Mouse (Mus musculus) urinary bladder, adult 18-20 months (tissue): ENCODE data around the gene Lrrc7.
A peak's percentile ranks its signal among the peaks of the same experiment; 100 is the strongest.

ENCODE experiments used
- DNase-seq, 2 experiments: peaks; one replicate each; pipeline ENCODE4 v3.0.0; 2022; ENCODE audit warnings: low spot score in 2 of 2, mixed read lengths in 2 of 2

Gene Lrrc7

DNA sequence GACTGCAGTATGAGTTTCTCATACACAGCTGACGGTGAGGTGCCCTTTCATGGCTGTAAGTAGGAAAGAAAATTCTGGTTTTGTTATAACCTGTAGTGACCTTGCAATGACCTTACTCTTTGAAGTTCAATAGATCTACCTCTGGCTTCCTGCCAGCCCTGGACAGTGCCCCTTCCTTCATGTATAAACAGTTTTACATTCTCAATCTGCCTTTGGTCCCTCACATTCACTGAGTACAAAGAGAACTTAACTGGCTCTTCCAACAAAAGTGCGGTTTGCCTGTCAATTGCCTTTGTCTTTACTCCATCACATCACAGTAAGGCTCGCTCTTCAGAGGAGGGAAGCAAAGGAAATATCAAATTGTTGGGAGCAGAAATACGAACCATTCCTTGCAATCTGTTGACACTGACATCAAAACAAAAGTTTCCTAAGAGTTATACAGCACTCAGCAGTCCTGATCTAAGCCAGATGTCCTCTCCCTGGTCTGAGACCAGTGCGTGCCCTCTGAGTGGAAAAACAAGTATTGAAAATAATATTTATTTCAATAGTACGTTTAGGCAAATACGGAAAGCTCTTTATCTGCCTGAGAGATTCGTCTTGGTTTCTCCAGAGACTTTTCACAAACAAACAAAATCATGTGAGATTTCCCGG is 493.3 kb downstream of the Lrrc7 start:
- no peak for DNase-seq

DNA sequence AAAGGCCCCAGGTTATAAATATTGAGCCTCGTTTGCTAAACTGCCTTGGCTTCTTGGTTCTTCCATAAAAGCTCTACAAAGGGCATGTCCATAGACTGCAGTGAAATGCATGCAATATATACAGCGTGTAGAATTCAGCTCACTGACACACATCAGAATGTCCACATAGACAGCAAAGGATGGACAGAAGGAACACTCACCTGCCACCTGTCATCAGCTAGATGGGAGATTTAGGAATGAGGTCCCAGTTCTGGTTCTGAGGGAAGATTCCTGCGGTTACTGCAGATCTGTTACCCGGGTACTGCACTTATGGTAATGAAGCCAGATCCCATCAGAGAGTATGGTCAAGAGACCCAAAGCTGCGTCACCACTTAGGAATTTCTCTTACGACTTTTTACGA is 494.1 kb downstream of the Lrrc7 start:
- no peak for DNase-seq

DNA sequence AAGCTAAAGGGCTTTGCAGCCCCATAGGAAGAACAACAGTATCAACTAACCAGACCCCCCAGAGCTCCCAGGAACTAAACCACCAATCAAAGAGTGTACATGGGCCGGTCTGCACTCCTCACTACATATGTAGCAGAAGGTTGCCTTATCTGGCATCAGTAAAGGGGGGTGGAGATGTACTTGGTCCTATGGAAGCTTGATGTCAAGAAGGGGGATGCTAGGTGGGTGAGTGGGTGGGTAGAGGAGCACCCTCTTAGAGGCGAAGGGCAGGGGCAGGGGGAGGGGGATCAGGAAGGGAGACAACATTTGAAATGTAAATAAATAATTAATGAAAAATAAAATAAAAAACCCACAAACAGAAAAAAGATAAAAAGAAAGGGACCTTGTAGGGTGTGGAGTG is 496.8 kb downstream of the Lrrc7 start:
- DNase-seq, result no peak

DNA sequence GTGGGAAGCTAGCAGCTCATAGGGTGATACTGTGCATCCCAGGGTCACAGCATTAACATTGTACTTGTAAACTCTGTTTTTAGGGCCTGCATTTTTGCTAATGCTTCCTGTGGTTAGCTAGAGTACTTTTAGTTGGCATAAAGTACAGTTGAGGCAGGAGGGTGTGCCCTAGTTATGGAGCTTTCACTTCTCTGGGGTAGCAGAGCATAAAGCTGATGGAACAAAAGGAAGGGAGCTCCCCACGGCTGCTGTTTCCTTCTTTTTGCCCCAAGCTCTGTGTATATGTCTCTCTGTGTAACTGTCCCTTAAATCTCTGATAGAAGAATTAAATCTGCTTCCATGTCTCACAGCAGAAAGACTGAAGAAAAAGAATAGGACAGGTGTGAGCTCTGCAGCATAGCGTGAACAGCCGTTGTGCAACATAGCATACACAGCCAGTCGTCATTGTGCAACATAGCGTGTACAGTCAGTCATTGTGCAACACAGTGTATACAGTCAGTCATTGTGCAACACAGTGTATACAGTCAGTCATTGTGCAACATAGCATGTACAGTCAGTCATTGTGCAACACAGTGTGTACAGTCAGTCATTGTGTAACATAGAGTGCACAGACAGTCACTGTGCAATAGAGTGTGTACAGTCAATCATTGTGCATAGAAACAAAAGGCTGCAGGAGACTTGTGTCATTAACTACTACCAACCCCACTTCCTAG is 500.1 kb downstream of the Lrrc7 start:
- DNase-seq, result no peak

DNA sequence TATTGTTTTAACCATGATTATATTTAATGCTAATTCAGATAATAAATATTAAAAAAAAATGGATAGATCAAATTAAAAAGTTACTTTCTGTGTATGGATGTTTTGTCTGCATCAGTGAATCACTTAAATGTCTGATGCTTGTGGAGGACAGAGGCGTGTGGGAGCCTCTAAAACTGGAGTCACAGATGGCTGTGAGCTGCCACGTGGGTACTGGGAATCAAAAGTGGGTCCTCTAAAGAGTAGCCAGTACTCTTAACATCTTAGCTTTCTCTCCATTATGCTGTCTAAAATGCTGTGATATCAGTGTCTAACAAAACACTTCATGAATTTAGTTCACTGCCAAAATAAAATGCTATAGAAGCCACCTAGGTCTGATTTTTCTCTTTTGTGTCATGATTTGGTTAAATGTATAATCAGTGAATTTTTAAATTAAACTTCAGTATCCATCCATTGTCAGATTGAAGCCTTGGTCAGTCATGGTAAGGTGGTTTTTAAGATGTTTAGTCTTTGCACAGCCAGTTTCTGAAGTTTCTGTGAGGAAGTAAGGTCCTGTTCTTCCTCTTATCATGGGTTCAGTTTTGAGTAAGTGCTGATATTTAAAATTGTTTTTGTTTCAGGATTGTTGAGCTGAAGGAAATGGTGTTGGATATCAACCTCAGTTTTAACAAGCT is 501.3 kb downstream of the Lrrc7 start:
- DNase-seq, result no peak

DNA sequence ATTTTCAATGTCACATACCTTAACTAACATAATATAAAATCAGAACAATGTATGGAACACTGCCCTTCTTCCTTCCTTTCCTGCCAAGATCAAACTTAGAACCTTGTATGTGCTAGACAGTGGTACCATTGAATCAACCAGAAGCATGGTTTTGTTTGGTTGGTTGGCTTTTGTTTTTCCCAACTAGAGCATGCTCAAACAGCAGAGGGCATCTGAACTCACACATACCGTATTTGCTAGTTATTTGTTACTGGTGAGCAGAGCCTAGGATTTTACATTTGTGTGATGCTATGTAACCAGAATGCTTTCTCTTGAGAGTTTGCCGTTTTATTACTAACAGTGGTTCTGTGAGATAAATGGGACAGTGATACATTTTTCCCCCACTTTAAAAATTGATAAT is 512.5 kb downstream of the Lrrc7 start:
- no peak for DNase-seq

DNA sequence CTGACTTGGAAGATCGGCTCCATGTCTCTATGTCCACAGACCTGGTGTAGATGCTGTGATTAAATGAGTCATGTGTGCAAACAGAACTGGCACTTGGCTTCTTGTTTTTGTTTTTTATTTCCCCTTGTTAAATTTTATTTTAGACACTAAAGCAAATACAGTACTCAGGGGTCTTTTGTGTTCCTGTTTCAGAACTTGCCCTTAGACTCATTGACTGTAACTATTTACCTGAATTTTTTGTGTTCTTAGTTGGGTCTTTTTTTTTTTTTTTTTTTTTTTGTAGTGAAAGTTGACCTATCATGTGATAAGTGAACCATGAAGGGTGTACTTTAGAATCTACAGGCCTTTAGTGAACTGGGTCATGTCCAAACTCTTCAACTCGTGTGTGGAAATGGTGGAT is 521.3 kb downstream of the Lrrc7 start:
- no peak for DNase-seq

DNA sequence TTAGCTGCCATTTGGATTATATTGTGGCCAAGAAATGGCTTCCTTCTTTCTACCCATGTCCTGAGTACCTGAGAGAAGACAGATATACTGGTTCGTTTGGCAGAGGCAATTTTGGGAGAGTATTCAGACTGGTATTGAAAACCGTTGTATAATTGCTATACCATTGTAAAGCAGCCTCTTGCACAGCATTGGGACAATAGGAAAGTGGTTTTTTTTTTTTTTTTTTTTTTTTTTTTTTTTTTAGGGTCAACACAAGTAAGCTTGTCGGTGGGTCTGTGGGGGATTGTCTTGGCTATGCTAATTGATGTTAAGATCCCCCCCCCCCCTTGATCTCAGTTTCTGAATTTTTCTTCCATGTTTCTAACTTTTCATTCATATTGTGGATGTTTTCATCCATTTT is 523.9 kb downstream of the Lrrc7 start:
- DNase-seq, result no peak

DNA sequence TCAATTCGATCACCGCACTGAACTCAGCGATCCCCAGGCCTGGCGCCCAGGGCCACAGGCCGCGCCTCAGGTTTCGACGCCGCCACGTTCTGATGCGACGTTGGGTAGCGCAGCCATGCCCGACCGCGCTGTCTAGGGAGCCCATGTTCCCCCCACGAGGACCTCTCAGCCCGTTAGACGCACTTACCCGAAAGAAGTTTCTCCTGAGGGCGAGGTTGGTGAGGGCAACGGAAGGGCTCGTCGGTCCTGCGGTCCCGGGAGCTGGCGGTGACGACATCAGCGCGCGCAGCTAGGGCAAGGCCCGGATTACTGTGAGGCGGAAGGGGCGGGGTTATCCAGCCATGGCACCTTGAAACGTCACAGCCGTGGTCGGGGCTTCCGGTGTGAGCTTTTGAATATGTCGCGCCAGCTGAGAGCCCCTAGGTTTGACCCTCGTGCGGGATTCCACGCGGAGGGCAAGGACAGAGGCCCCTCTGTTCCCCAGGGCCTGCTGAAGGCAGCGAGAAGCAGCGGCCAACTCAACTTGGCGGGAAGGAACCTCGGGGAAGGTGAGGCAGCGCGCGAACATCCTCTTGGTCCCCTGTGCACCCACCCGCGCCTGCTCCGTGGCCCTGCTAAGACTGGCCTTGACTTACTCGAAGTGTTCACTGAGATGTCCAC is 525.6 kb downstream of the Lrrc7 start, which contains the start of the genes Srsf11 and Lrrc40:
Srsf11 (minus strand) TSS at position 311 of the 660 bp plus-strand sequence.
Lrrc40 (plus strand) TSS at position 334 of the 660 bp plus-strand sequence.
- DNase-seq, result peak; percentile 89 to 90

DNA sequence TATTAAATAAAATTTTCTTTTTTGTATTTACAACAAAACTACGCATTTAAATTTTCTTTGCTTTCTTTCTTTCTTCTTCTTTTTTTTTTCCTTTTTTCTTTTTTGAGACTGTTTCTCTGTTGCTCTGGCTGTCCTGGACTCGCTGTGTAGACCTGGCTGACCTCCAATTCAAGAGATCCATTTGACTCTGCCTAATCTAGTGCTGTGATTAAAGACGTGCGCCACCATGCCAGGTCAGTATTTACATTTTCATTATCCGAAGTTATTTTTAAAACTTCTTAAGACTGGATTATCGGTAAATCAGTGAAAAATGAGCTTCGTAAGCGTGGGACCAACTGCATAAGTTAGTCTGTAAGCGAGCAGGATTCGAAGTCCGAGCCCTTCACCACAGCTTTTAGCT is 526.2 kb downstream of the Lrrc7 start:
- no peak for DNase-seq
